Mouse (Mus musculus): ENCODE data around the gene BC147527.

- TF ChIP-seq CTCF (IDR thresholded peaks at IDR 0.05; ENCODE audit: insufficient read depth, low read depth, low read length) (no peak), POLR2A (IDR thresholded peaks at IDR 0.05; ENCODE audit: insufficient read depth, low read depth, low read length) (no peak)
Observed at GRCm38 (mm10) chr13:120310749-120311148, 10.6 kb downstream of the BC147527 start.
